Mouse (Mus musculus): Measurements from ENCODE around the gene Olfr1099. TPM values are rescaled to one million over a fixed set of nuclear protein-coding genes. Genes with fewer than 3 reads are reported as not detected.

The Olfr1099 gene
- 0.12 TPM in 1 of 2 replicates, not detected in the other for total RNA-seq (2017)

DNA sequence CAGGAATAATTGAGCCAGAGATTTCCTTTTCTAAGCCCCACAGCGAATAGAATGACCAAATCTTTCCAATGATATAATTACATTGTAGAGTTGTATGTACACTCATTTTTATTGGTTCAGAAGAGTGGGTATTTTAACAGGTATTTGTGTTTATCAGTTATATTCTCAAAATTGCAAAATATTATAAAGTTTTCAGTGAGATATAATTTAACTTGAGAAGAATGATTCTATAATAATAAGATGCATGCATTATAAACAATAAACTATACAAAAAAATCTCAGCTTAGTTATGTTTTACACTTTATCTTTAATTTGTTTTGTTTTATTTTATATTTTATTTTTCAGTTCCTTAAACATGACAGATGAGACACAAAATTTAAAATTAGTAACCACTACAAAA is at the start of gene Olfr1099:
Gene Olfr1099 (minus strand): TSS at position 101 of the 400 bp plus-strand sequence.
- ATAC-seq (ENCODE audit: extremely low read depth, insufficient number of reproducible peaks, low FRiP score, poor library complexity, severe bottlenecking), result no peak

DNA sequence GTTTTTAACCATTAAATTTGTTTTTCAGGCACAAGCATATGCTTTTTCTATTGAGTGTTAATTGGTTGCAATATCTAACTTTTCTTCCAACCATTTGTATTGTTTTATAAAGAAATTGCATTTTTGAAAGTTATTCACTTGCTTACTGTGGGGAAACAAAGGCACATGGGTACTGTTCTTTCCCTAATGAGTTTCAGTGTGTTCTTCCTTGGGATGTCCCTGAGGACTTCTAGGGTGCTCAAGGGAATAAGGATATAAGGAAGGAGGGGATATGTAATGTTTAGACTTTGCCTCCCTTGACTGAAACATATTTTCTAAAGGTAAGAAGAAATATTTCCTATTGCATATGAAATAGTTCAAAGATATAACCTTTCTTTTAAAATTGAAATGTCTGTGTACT is 37.6 kb upstream of the Olfr1099 start, which contains the start of gene Olfr1102:
Gene Olfr1102 (plus strand): TSS at position 301 of the 400 bp plus-strand sequence.
- ATAC-seq (ENCODE audit: extremely low read depth, insufficient number of reproducible peaks, low FRiP score, poor library complexity, severe bottlenecking), result no peak

- ATAC-seq (ENCODE audit: extremely low read depth, insufficient number of reproducible peaks, low FRiP score, poor library complexity, severe bottlenecking), result no peak
Measured at GRCm38 (mm10) chr2:86991121-86991520, 30.6 kb upstream of the Olfr1099 start, which contains the start of gene Olfr1101. TSS of gene Olfr1101 (minus strand) at chr2:86991221.

GRCm38 (mm10) chr2:86979854-86980253 is 19.4 kb upstream of the Olfr1099 start, which contains the start of gene Olfr1100:
TSS of gene Olfr1100 (minus strand) at chr2:86979954.
- no peak for ATAC-seq (ENCODE audit: extremely low read depth, insufficient number of reproducible peaks, low FRiP score, poor library complexity, severe bottlenecking)

DNA sequence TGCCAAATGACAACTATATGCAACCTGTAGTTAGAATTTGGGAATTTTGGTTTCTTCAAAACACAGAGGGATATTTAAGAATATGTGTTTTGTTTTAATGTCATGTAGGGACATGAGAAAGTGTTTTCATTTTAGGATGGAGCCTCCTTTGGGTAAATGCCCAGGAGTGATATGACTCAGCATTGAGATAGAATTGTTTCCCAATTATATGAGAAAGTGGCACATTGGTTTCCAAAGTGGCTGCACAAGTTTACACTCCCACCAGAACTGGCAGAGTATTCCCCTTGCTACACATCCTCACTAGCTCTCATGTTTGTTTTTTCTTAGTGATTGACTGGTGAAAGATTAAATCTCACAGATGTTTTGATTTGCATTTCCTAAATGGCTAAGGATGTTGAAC is 33.9 kb downstream of the Olfr1099 start:
- ATAC-seq (ENCODE audit: extremely low read depth, insufficient number of reproducible peaks, low FRiP score, poor library complexity, severe bottlenecking), result no peak

DNA sequence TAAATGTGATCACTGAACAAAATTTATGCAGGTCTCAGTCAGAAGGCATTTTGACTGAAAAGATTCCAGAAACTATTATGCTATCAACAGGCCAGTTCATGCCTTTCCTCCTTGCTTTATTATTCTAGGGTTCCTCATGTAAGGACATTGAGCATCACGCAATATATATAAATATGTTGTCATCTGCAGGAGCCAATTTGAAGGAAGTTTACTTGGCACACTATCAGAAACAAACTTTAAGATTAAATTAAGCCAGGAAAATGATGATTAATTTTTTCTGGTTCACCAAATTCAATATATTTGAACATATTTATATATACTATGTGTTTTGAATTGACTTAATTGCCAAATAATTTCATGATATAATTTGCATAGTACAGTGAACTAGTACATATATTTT is 36.0 kb downstream of the Olfr1099 start, which contains the start of gene Olfr1098:
Gene Olfr1098 (minus strand): TSS at position 101 of the 400 bp plus-strand sequence.
- ATAC-seq (ENCODE audit: extremely low read depth, insufficient number of reproducible peaks, low FRiP score, poor library complexity, severe bottlenecking), result no peak

GRCm38 (mm10) chr2:86905647-86906046 is 54.8 kb downstream of the Olfr1099 start:
- no peak for ATAC-seq (ENCODE audit: extremely low read depth, insufficient number of reproducible peaks, low FRiP score, poor library complexity, severe bottlenecking)

Other genes with a start within 250 kb of the Olfr1099 start
- gene Olfr1089, start 227.0 kb downstream of the Olfr1099 start, total RNA-seq (2017), result not detected in 2 replicates
- not detected in 2 replicates for gene Olfr1090, start 201.7 kb downstream of the Olfr1099 start, total RNA-seq (2017)
- not detected in 2 replicates for gene Olfr1093, start 178.2 kb downstream of the Olfr1099 start, total RNA-seq (2017)
- gene Olfr141, start 150.7 kb downstream of the Olfr1099 start, total RNA-seq (2017), result 0.12 TPM in 1 of 2 replicates, not detected in the other
- 0.37 TPM in 1 of 2 replicates, not detected in the other for gene Olfr1094, start 136.0 kb downstream of the Olfr1099 start, total RNA-seq (2017)
- not detected in 2 replicates for gene Olfr1095, start 109.0 kb downstream of the Olfr1099 start, total RNA-seq (2017)
- gene Gm13723, start 85.9 kb downstream of the Olfr1099 start, total RNA-seq (2017), result not detected in 2 replicates
- gene Olfr1097, start 68.5 kb downstream of the Olfr1099 start, total RNA-seq (2017), result not detected in 2 replicates
- gene Olfr1098, start 36.1 kb downstream of the Olfr1099 start, total RNA-seq (2017), result not detected in 2 replicates
- gene Olfr1100, start 19.3 kb upstream of the Olfr1099 start, total RNA-seq (2017), result not detected in 2 replicates
- gene Olfr1101, start 30.5 kb upstream of the Olfr1099 start, total RNA-seq (2017), result not detected in 2 replicates
- not detected in 2 replicates for gene Olfr1102, start 37.7 kb upstream of the Olfr1099 start, total RNA-seq (2017)
- gene Olfr1104, start 66.4 kb upstream of the Olfr1099 start, total RNA-seq (2017), result not detected in 2 replicates
- 0.49 TPM in 1 of 2 replicates, not detected in the other for gene Olfr1105, start 75.8 kb upstream of the Olfr1099 start, total RNA-seq (2017)
- gene Olfr1106, start 91.6 kb upstream of the Olfr1099 start, total RNA-seq (2017), result not detected in 2 replicates
- gene Olfr1107, start 115.1 kb upstream of the Olfr1099 start, total RNA-seq (2017), result not detected in 2 replicates
- gene Olfr1109, start 135.3 kb upstream of the Olfr1099 start, total RNA-seq (2017), result not detected in 2 replicates
- gene Olfr259, start 153.9 kb upstream of the Olfr1099 start, total RNA-seq (2017), result not detected in 2 replicates
- not detected in 2 replicates for gene Olfr1110, start 179.6 kb upstream of the Olfr1099 start, total RNA-seq (2017)
- gene Olfr1111, start 191.9 kb upstream of the Olfr1099 start, total RNA-seq (2017), result not detected in 2 replicates
- gene Olfr1112, start 227.1 kb upstream of the Olfr1099 start, total RNA-seq (2017), result not detected in 2 replicates
- not detected in 2 replicates for gene Olfr1113, start 248.3 kb upstream of the Olfr1099 start, total RNA-seq (2017)